Mouse (Mus musculus) B cell, adult 67 days (primary cell): ENCODE results near the gene Trpc4ap. TPM values are rescaled to one million over a fixed set of nuclear protein-coding genes. Genes with fewer than 3 reads are reported as not detected.

ENCODE experiments used
- total RNA-seq, 2 experiments: library from RNA; stranded (reverse); gene quantifications; 4 replicates each; pipeline ENCODE4 v1.2.4; 2023

Trpc4ap gene
- 100 to 1,000 TPM; 175 to 198 TPM for total RNA-seq

DNA sequence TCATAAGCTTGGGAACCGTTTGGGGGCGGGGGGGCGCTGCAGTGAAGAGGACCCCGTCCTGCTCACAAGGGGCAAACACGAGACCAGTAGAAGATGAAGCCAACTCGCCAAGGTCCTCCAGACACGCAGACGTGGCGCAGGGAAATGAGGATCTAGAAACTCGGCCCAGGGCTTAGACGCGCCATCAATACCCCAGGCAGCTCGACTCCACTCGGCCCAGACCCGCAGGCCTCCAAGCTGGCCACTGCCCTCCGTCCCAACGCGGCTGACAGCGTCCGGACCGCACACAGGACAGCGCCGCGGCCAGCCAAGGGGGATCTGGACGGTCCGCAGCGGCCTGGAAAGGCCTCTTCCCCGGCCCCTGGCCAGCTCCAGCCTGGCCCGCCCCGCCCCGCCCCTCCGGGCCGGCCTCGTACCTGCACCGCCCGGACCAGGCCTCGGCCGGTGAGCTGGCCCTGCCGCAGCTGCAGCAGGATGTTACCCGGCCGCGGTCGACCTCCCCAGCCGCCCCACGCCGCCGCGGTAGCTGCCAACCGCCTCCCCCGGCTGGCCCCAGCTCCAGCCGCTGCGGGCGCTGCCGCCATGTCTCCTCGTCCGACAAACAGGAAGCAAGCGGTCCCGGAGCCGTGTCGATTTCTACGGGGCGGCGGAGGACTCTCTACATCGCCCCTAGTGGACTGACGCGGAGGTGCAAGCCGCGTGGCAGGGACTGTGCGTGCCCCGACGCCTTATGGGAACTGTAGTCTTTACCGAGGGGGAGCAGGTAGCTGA is at the start of gene Trpc4ap:
Trpc4ap (minus strand) TSS at position 662 of the 771 bp plus-strand sequence.

DNA sequence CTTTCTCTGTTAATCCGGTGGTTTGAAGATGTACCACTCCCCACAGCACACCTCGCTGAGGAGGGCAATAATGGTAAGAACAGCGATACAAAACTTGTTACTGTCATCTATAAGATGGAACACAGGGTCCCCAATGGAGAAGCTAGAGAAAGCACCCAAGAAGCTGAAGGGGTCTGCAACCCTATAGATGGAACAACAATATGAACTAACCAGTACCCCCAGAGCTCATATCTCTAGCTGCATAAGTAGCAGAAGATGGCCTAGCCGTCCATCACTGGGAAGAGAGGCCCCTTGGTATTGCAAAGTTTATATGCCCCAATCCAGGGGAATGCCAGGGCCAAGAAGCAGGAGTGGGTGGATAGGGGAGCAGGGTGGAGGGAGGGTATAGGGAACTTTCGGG is 43.6 kb upstream of the Trpc4ap start, which contains the start of gene Gm17581:
Gm17581 (minus strand) TSS at position 101 of the 400 bp plus-strand sequence.

DNA sequence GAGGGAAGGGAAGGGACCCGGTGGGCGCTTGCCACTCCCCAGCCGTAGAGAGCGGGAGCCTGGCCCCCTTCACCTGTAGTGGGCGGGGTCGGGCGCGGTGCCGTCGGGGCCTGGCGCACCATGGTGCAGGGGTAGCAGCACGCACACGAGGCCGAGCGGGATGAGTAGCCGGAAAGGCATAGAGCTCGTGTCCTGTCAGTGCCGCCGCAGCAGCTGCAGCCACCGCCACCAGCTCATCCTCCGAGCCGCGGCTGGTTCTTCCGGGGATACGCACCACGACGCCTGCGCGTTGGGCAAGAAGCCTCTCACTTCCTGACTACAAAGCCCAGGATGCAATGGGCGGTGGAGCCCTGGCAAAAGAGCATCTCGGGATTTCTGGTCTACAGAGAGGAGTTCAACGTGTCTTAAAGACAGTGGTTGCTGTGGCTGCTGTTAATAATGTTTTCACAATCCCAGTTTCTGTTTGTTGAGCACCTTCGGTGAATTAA is 37.0 kb upstream of the Trpc4ap start, which contains the start of gene Edem2:
Edem2 (minus strand) TSS at position 318 of the 488 bp plus-strand sequence.

DNA sequence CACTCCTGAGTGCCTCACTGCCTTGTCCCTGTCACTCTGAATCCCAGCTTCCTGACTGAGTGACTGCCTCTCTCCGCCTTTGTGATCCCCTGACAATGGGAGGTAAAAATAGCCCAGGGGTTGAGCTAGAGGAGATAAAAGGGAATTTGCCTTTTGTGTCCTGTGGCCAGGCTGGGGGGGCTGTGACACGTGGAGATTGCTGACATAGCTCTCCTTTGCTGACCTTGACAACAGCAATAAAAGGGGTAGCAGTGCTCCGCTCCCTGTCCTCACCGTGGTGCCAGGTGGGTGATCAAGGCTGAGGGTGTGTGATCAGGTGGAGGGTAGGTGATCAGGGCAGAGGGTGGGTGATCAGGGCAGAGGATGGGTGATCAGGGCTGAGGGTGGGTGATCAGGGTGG is 81.2 kb downstream of the Trpc4ap start, which contains the start of gene Myh7b:
Myh7b (plus strand) TSS at position 235 of the 400 bp plus-strand sequence.

DNA sequence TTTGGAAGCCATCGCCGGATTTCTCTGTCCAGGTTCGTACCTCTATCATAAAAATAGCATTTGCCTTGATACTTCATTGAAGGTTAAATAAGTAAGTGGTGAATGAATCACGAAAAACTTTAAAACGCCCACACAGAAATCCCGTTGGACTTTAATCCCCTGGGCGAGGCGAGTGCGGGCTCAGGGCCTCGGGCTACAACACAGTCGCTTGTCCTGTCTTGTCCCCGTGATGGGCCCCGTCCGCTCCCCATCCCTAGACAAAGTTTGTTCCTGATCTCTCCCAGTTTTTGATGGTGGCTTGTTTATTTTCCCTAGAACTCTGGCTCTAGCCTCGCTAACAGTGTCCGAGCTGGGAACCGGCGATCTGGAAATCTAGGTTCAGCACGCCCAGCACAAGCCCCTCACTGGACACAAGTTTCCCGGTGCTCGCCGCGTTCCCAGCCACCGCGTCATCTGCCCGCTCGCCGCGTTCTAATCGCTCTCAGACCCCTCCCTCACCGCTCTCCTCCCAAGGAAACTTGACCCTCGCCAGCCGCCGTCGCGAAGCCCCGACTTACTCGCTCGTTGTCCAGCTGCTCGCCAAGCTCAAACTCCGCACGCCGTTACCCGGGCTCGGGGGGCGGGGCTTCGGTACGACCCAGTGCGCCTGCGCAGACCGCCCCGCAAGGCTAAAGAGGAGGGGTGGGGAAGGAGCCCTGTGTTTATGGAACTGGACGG is 99.9 kb downstream of the Trpc4ap start, which contains the start of gene Gss:
Gss (minus strand) TSS at position 674 of the 717 bp plus-strand sequence.

Other genes starting within 250 kb of the Trpc4ap start
- 10 to 100 TPM; 71.2 to 72.7 TPM for gene Ncoa6, start 218.5 kb downstream of the Trpc4ap start, total RNA-seq
- gene Acss2, start 174.4 kb downstream of the Trpc4ap start, total RNA-seq: 1 to 10 TPM; 2.9 to 4.3 TPM
- gene Ggt7, start 174.1 kb downstream of the Trpc4ap start, total RNA-seq: under 1 TPM in 1 of 2 experiments, not detected in 1; 0.67 TPM
- 10 to 100 TPM; 12.4 to 13.5 TPM for gene Gss, start 99.6 kb downstream of the Trpc4ap start, total RNA-seq
- gene Myh7b, start 81.2 kb downstream of the Trpc4ap start, total RNA-seq: not detected
- 10 to 100 TPM; 37.2 to 39.6 TPM for gene Edem2, start 37.1 kb upstream of the Trpc4ap start, total RNA-seq
- not detected for gene Gm17581, start 43.5 kb upstream of the Trpc4ap start, total RNA-seq
- gene Procr, start 58.7 kb upstream of the Trpc4ap start, total RNA-seq: not detected
- gene Mmp24, start 83.0 kb upstream of the Trpc4ap start, total RNA-seq: not detected
- 10 to 100 TPM; 25.9 to 27.2 TPM for gene BC029722, start 127.0 kb upstream of the Trpc4ap start, total RNA-seq
- 100 to 1,000 TPM in 1 of 2 experiments, 10 to 100 TPM in 1; 84.4 to 126 TPM for gene Eif6, start 134.5 kb upstream of the Trpc4ap start, total RNA-seq
- gene Fam83c, start 142.5 kb upstream of the Trpc4ap start, total RNA-seq: not detected
- gene Uqcc1, start 237.9 kb upstream of the Trpc4ap start, total RNA-seq: 10 to 100 TPM; 35.4 to 40.9 TPM
- gene Gm15557, start 248.3 kb upstream of the Trpc4ap start, total RNA-seq: not detected